Mouse (Mus musculus): ENCODE data around the gene Limk1. TPM values are rescaled to one million over a fixed set of nuclear protein-coding genes. Genes with fewer than 3 reads are reported as not detected.

The Limk1 gene
- polyA plus RNA-seq (2015; fragmentation: Nextera tagmentation; extraction: Ambion mirVana): 0.93 and 0.99 TPM in 2 replicates

GRCm38 (mm10) chr5:134688086-134688717, at the start of gene Limk1:
Limk1 (minus strand) TSS chr5:134688598.
- peak within 1 kb of the TSS; percentile 72 for H3K9ac ChIP-seq (ENCODE audit: low read depth, low read length)
- ATAC-seq (ENCODE audit: low read depth): no peak
- peak within 1 kb of the TSS; percentile 97 for H3K4me2 ChIP-seq (ENCODE audit: low read depth, low read length)
- no peaks in the 10 kb centered on the region for H3K36me3 ChIP-seq (ENCODE audit: control insufficient read depth, insufficient read depth)
- under 1% methylated on average over 68 of the region's 69 CpGs for WGBS (ENCODE audit: insufficient replicate concordance)
- no peaks in the 10 kb centered on the region for H3K9me3 ChIP-seq (replicated peaks; ENCODE audit: control insufficient read depth, low read length)
- peak within 1 kb of the TSS; percentile 78 for H3K27ac ChIP-seq (ENCODE audit: low read length)
- peak within 1 kb of the TSS; percentile 70 for H3K4me3 ChIP-seq (ENCODE audit: low read depth, low read length)
- H3K4me1 ChIP-seq (ENCODE audit: control insufficient read depth, low read depth, low read length): peaks cover 11% of the 10 kb centered on the region
- H3K27me3 ChIP-seq (ENCODE audit: control insufficient read depth, insufficient read depth, low read depth, low read length): peaks cover 8% of the 10 kb centered on the region

- no peak overlapping the region for H3K27ac ChIP-seq (ENCODE audit: low read length)
- H3K4me1 ChIP-seq (ENCODE audit: control insufficient read depth, low read depth, low read length): no peaks in the 10 kb centered on the region
- no peak overlapping the region for H3K4me2 ChIP-seq (ENCODE audit: low read depth, low read length)
- no peaks in the 10 kb centered on the region for H3K27me3 ChIP-seq (ENCODE audit: control insufficient read depth, insufficient read depth, low read depth, low read length)
- H3K4me3 ChIP-seq (ENCODE audit: low read depth, low read length): no peak overlapping the region
- H3K9me3 ChIP-seq (replicated peaks; ENCODE audit: control insufficient read depth, low read length): no peaks in the 10 kb centered on the region
- ATAC-seq (ENCODE audit: low read depth): no peak
- WGBS (ENCODE audit: insufficient replicate concordance): 60% methylated on average over 2 of the region's 2 CpGs
- H3K9ac ChIP-seq (ENCODE audit: low read depth, low read length): no peak overlapping the region
- H3K36me3 ChIP-seq (ENCODE audit: control insufficient read depth, insufficient read depth): no peaks in the 10 kb centered on the region
Observed at GRCm38 (mm10) chr5:134734920-134735319, 46.5 kb upstream of the Limk1 start.

GRCm38 (mm10) chr5:134734072-134734471, 45.7 kb upstream of the Limk1 start:
- ATAC-seq (ENCODE audit: low read depth): no peak
- H3K9me3 ChIP-seq (replicated peaks; ENCODE audit: control insufficient read depth, low read length): no peaks in the 10 kb centered on the region
- no peaks in the 10 kb centered on the region for H3K27me3 ChIP-seq (ENCODE audit: control insufficient read depth, insufficient read depth, low read depth, low read length)
- H3K36me3 ChIP-seq (ENCODE audit: control insufficient read depth, insufficient read depth): no peaks in the 10 kb centered on the region
- H3K4me1 ChIP-seq (ENCODE audit: control insufficient read depth, low read depth, low read length): no peaks in the 10 kb centered on the region
- H3K27ac ChIP-seq (ENCODE audit: low read length): no peak overlapping the region
- WGBS (ENCODE audit: insufficient replicate concordance): 59% methylated on average over 5 of the region's 5 CpGs
- no peak overlapping the region for H3K4me2 ChIP-seq (ENCODE audit: low read depth, low read length)
- H3K9ac ChIP-seq (ENCODE audit: low read depth, low read length): no peak overlapping the region
- H3K4me3 ChIP-seq (ENCODE audit: low read depth, low read length): no peak overlapping the region

GRCm38 (mm10) chr5:134733241-134733640, 44.8 kb upstream of the Limk1 start:
- Histone ChIP-seq H3K9me3 (replicated peaks; ENCODE audit: control insufficient read depth, low read length) (no peaks in the 10 kb centered on the region), H3K4me3 (ENCODE audit: low read depth, low read length) (no peak overlapping the region), H3K27me3 (ENCODE audit: control insufficient read depth, insufficient read depth, low read depth, low read length) (no peaks in the 10 kb centered on the region), H3K9ac (ENCODE audit: low read depth, low read length) (no peak overlapping the region), H3K4me2 (ENCODE audit: low read depth, low read length) (no peak overlapping the region), H3K27ac (ENCODE audit: low read length) (no peak overlapping the region), H3K36me3 (ENCODE audit: control insufficient read depth, insufficient read depth) (no peaks in the 10 kb centered on the region), H3K4me1 (ENCODE audit: control insufficient read depth, low read depth, low read length) (no peaks in the 10 kb centered on the region)
- no peak for ATAC-seq (ENCODE audit: low read depth)
- WGBS (ENCODE audit: insufficient replicate concordance): 41% methylated on average over 4 of the region's 4 CpGs

- WGBS (ENCODE audit: insufficient replicate concordance): 74% methylated on average over 12 of the region's 12 CpGs
- no peak for ATAC-seq (ENCODE audit: low read depth)
Observed at GRCm38 (mm10) chr5:134729124-134729523, 40.7 kb upstream of the Limk1 start.

GRCm38 (mm10) chr5:134728535-134728934, 40.1 kb upstream of the Limk1 start:
- WGBS (ENCODE audit: insufficient replicate concordance): 64% methylated on average over 3 of the region's 3 CpGs
- H3K4me2 ChIP-seq (ENCODE audit: low read depth, low read length): no peak overlapping the region
- no peak overlapping the region for H3K27ac ChIP-seq (ENCODE audit: low read length)
- no peaks in the 10 kb centered on the region for H3K4me1 ChIP-seq (ENCODE audit: control insufficient read depth, low read depth, low read length)
- no peaks in the 10 kb centered on the region for H3K9me3 ChIP-seq (replicated peaks; ENCODE audit: control insufficient read depth, low read length)
- no peak for ATAC-seq (ENCODE audit: low read depth)
- H3K4me3 ChIP-seq (ENCODE audit: low read depth, low read length): no peak overlapping the region
- H3K9ac ChIP-seq (ENCODE audit: low read depth, low read length): no peak overlapping the region
- H3K36me3 ChIP-seq (ENCODE audit: control insufficient read depth, insufficient read depth): no peaks in the 10 kb centered on the region
- H3K27me3 ChIP-seq (ENCODE audit: control insufficient read depth, insufficient read depth, low read depth, low read length): no peaks in the 10 kb centered on the region

More at GRCm38 (mm10) chr5:134729124-134729523, 40.7 kb upstream of the Limk1 start:
- Histone ChIP-seq H3K27ac (ENCODE audit: low read length) (no peak overlapping the region), H3K9me3 (replicated peaks; ENCODE audit: control insufficient read depth, low read length) (no peaks in the 10 kb centered on the region), H3K4me3 (ENCODE audit: low read depth, low read length) (no peak overlapping the region), H3K9ac (ENCODE audit: low read depth, low read length) (no peak overlapping the region), H3K27me3 (ENCODE audit: control insufficient read depth, insufficient read depth, low read depth, low read length) (no peaks in the 10 kb centered on the region), H3K4me2 (ENCODE audit: low read depth, low read length) (no peak overlapping the region), H3K4me1 (ENCODE audit: control insufficient read depth, low read depth, low read length) (no peaks in the 10 kb centered on the region), H3K36me3 (ENCODE audit: control insufficient read depth, insufficient read depth) (no peaks in the 10 kb centered on the region)

GRCm38 (mm10) chr5:134727001-134727639, 38.7 kb upstream of the Limk1 start:
- no peak overlapping the region for H3K4me2 ChIP-seq (ENCODE audit: low read depth, low read length)
- no peaks in the 10 kb centered on the region for H3K36me3 ChIP-seq (ENCODE audit: control insufficient read depth, insufficient read depth)
- no peaks in the 10 kb centered on the region for H3K27me3 ChIP-seq (ENCODE audit: control insufficient read depth, insufficient read depth, low read depth, low read length)
- no peak overlapping the region for H3K4me3 ChIP-seq (ENCODE audit: low read depth, low read length)
- no peak overlapping the region for H3K9ac ChIP-seq (ENCODE audit: low read depth, low read length)
- no peak for ATAC-seq (ENCODE audit: low read depth)
- no peaks in the 10 kb centered on the region for H3K9me3 ChIP-seq (replicated peaks; ENCODE audit: control insufficient read depth, low read length)
- H3K27ac ChIP-seq (ENCODE audit: low read length): no peak overlapping the region
- 49% methylated on average over 8 of the region's 8 CpGs for WGBS (ENCODE audit: insufficient replicate concordance)
- no peaks in the 10 kb centered on the region for H3K4me1 ChIP-seq (ENCODE audit: control insufficient read depth, low read depth, low read length)

GRCm38 (mm10) chr5:134725299-134725698, 36.9 kb upstream of the Limk1 start:
- no peak overlapping the region for H3K4me3 ChIP-seq (ENCODE audit: low read depth, low read length)
- H3K27ac ChIP-seq (ENCODE audit: low read length): no peak overlapping the region
- WGBS (ENCODE audit: insufficient replicate concordance): 46% methylated on average over 4 of the region's 4 CpGs
- no peaks in the 10 kb centered on the region for H3K36me3 ChIP-seq (ENCODE audit: control insufficient read depth, insufficient read depth)
- H3K9ac ChIP-seq (ENCODE audit: low read depth, low read length): no peak overlapping the region
- H3K27me3 ChIP-seq (ENCODE audit: control insufficient read depth, insufficient read depth, low read depth, low read length): no peaks in the 10 kb centered on the region
- H3K4me1 ChIP-seq (ENCODE audit: control insufficient read depth, low read depth, low read length): no peaks in the 10 kb centered on the region
- no peaks in the 10 kb centered on the region for H3K9me3 ChIP-seq (replicated peaks; ENCODE audit: control insufficient read depth, low read length)
- no peak overlapping the region for H3K4me2 ChIP-seq (ENCODE audit: low read depth, low read length)
- ATAC-seq (ENCODE audit: low read depth): no peak

GRCm38 (mm10) chr5:134720058-134720457, 31.7 kb upstream of the Limk1 start:
- Histone ChIP-seq H3K4me1 (ENCODE audit: control insufficient read depth, low read depth, low read length) (no peaks in the 10 kb centered on the region), H3K4me2 (ENCODE audit: low read depth, low read length) (no peak overlapping the region), H3K9ac (ENCODE audit: low read depth, low read length) (no peak overlapping the region), H3K27me3 (ENCODE audit: control insufficient read depth, insufficient read depth, low read depth, low read length) (no peaks in the 10 kb centered on the region), H3K9me3 (replicated peaks; ENCODE audit: control insufficient read depth, low read length) (no peaks in the 10 kb centered on the region), H3K36me3 (ENCODE audit: control insufficient read depth, insufficient read depth) (no peaks in the 10 kb centered on the region), H3K27ac (ENCODE audit: low read length) (no peak overlapping the region), H3K4me3 (ENCODE audit: low read depth, low read length) (no peak overlapping the region)
- WGBS (ENCODE audit: insufficient replicate concordance): 32% methylated on average over 4 of the region's 4 CpGs
- no peak for ATAC-seq (ENCODE audit: low read depth)
